Mouse (Mus musculus): Measurements from ENCODE around the gene Pml.
A peak's percentile ranks its signal among the peaks of the same experiment; 100 is the strongest.

Gene Pml

GRCm38 (mm10) chr9:58241780-58242485, 7.7 kb downstream of the Pml start:
- DNase-seq (ENCODE audit: low spot score in 2 of 2) = no peak

- DNase-seq (ENCODE audit: low spot score in 2 of 2) = no peak
Measured at GRCm38 (mm10) chr9:58234502-58235015, 15.0 kb downstream of the Pml start.

DNA sequence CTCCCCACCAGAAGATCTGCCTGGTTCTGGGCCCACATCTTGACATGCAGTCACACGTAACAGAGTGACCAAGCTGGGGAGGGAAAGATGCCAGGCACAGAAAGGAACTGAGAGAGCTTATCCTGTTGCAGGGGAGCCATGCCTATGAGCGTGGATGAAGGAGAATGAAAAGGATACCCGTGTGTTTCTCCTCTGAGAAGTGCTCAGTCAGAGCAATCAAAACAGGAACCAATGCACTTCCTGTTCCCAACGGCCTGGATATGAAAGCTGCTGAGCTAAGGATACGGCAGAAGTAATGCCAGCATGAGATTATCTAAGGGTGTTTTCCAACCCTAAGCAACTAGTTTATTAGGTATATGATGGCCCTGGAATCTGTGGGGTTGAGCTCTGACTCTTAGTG, 17.2 kb downstream of the Pml start:
- DNase-seq (ENCODE audit: low spot score in 2 of 2) = no peak

DNA sequence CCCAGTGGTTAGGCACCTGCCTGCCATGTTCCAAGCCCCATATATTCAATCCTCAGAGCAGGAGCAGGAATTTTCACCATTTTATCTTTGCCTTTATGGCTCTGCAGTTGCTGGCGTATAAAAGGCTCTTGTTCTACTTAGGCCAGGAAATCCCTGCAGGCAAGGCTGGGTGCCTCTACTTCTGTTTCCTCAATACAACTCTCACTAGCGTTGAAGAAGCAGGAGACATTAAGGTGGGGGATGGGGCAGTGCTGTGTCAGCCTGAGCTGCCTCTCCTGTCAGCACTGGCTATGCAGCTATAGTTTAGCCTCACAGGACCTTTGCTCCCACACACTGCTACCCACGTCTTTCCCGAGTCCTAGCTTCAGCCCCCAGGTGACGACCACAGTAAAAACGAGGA, 17.8 kb downstream of the Pml start:
- no peak for DNase-seq (ENCODE audit: low spot score in 2 of 2)

DNA sequence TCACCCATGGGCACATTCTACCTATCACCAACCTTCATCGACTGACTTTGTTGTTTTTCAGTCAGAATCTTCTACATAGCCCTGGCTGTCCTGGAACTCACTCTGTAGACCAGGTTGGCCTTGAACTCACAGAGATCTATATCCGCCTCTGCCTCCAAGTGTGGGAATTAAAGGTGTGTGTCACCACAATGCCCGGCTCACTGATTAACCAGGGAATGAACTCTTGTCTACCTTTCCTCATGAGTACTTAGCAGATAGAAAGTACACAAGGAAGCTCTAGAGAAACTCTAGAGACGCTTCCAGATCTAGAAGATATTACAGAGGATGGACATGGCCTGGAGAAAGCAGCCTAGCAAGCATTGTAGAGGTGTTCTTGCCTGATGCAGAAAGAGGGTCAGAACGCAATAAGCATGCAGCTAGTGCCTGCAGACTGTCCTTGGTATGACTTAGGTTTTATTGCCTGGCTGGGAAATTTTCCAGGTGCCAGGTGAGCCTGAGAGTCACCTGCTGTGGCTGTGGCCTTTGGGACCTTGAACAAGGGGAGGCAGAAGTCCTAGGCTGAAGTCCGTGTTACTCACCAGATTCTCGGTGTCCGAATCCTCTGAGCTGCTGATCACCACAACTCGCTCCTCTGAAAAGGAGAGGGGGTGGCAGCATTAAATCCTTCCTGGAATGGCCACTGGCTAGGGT, 20.7 kb downstream of the Pml start:
- DNase-seq (ENCODE audit: low spot score in 2 of 2) = no peak

- DNase-seq (ENCODE audit: low spot score in 2 of 2) = peak in 1 of 2 experiments; percentile 15
Measured at GRCm38 (mm10) chr9:58225915-58226913, 23.4 kb downstream of the Pml start.

- no peak for DNase-seq (ENCODE audit: low spot score in 2 of 2)
Measured at GRCm38 (mm10) chr9:58224356-58224755, 25.2 kb downstream of the Pml start.

DNA sequence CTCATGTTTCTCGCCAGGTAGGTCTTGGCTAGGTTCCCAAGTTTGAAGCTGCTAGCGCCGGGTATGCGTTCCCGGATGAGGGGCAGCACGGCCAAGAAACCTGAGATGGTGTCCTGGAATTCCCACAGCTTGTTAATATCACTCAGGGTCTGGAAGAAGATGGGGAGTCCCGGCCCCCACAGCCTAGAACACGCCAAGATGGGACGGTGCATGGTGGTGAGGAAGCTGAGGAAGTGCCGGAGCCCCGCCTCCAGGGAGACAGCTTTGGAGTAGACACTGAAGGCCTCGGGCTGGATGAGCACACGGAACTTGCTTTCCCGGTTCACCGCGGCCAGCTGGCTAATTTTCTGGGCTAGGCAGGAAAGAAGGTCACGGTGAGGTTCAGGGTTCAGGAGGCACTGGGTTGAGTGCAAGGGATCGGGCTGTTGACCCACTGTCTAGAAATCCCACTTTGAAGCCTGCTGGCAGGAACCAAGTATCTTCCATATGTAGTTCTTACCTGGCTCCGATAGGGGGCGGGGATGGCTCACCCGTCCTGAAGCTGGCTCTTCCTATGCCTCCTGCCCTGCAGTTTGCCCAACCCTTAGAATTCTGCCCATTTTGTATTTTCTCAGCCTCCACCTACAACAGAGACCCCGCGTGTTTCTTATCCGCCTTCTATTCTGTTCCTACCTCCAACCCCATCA, 29.2 kb downstream of the Pml start:
- DNase-seq (ENCODE audit: low spot score in 2 of 2) = no peak

DNA sequence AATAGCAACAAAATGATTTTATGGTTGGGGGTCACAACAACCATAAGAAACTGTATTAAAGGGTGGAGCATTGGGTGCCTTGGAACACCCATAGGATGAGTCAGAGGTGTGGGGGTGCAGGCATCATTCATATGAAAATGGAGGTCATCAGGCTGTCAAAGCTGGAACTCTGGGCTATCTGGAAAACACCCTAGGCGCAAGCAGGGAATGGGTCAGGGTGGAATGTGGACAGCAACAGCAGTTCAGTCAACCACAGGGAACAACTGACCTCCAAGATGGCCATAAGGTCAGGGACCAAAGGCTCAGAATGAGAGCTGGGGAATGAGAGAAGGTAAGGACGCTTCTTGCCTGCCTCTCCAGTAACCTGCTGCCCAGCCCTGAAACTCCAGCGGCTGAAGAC, 31.0 kb downstream of the Pml start:
- no peak for DNase-seq (ENCODE audit: low spot score in 2 of 2)

GRCm38 (mm10) chr9:58216402-58216801, 33.2 kb downstream of the Pml start:
- no peak for DNase-seq (ENCODE audit: low spot score in 2 of 2)

- DNase-seq (ENCODE audit: low spot score in 2 of 2) = no peak
Measured at GRCm38 (mm10) chr9:58214519-58215180, 34.9 kb downstream of the Pml start.

GRCm38 (mm10) chr9:58213865-58214264, 35.7 kb downstream of the Pml start:
- DNase-seq (ENCODE audit: low spot score in 2 of 2) = no peak

- no peak for DNase-seq (ENCODE audit: low spot score in 2 of 2)
Measured at GRCm38 (mm10) chr9:58213377-58213776, 36.2 kb downstream of the Pml start.

GRCm38 (mm10) chr9:58210304-58210627, 39.3 kb downstream of the Pml start:
- DNase-seq (ENCODE audit: low spot score in 2 of 2) = no peak

DNA sequence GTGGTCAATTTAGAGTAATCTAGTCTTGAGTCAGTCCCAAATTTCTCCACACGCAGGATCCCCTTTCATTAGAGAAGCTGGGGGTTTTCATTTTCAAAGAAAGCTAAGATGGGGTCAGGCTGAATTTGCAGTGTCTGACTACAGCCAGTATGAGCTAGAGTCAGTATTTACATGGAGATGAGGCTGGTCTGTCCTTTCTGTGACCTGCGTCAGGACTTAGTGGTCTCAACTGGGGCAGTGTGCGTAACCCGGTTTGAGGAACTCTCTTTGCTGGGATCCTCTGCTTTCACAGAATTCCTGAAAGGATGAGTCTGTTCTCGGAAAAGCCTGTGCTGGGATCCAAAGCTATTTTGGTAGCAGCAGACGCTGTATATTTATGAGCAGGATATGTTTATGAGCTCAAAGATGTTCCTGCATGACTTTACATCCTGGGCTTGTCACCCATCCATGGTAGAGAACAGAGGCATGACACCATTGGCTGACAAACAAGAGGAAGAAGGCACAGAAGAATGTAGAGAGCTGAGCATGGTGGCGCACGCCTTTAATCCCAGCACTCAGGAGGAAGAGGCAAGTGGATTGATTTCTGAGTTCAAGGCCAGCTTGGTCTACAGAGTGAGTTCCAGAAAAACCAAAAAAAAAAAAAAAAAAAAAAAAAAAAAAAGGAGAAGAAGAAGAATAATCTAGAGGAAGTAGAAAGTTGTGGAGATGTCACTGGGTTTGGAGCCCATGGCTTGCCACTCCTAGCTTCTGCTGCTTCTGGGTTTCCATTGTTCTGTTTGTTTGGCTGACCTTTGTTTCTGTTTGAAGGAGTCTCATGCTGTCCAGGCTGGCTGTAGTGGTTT, 39.9 kb downstream of the Pml start:
- DNase-seq (ENCODE audit: low spot score in 2 of 2) = no peak

- no peak for DNase-seq (ENCODE audit: low spot score in 2 of 2)
Measured at GRCm38 (mm10) chr9:58206013-58206412, 43.6 kb downstream of the Pml start.

- peak; percentile 85 to 96 for DNase-seq (ENCODE audit: low spot score in 2 of 2)
Measured at GRCm38 (mm10) chr9:58204448-58205000, 45.1 kb downstream of the Pml start.

- peak; percentile 33 to 47 for DNase-seq (ENCODE audit: low spot score in 2 of 2)
Measured at GRCm38 (mm10) chr9:58203516-58204447, 45.8 kb downstream of the Pml start, which contains the start of the genes Islr and Islr2. Islr (minus strand) TSS chr9:58204306. Islr2 (minus strand) TSS chr9:58204319.

Measured in urinary bladder, adult 18-20 months (tissue).